Mouse (Mus musculus): ENCODE results near the gene Ccno.

GRCm38 (mm10) chr13:112987991-112988390 is 389 bp downstream of the Ccno start:
- no peak for TF ChIP-seq TAL1 (IDR thresholded peaks at IDR 0.05; ENCODE audit: low read length)
- TF ChIP-seq GATA1 (IDR thresholded peaks at IDR 0.05; ENCODE audit: low read length), result no peak

Data from erythroblast, embryonic 14.5 days (primary cell).